Mouse (Mus musculus) megakaryocyte-erythroid progenitor cell, adult 5 weeks (primary cell): ENCODE results near the gene Tmem215. TPM values are rescaled to one million over a fixed set of nuclear protein-coding genes. Genes with fewer than 3 reads are reported as not detected.

Source experiments
- polyA plus RNA-seq: library from polyadenylated mRNA; stranded (reverse); fragments of >175 nt; gene quantifications from 2 replicates; pipeline ENCODE4 v1.2.3, GENCODE M21; 2012

Tmem215 gene
- polyA plus RNA-seq, result 1.7 and 3.3 TPM in 2 replicates

GRCm38 (mm10) chr4:40471880-40472279 is at the start of gene Tmem215:
Tmem215 (plus strand) TSS chr4:40472180.

Other genes starting within 250 kb of the Tmem215 start
- gene Ddx58, start 232.4 kb upstream of the Tmem215 start, polyA plus RNA-seq, result 1.0 and 1.8 TPM in 2 replicates
- 22.8 and 36.5 TPM in 2 replicates for gene Smim27, start 202.6 kb upstream of the Tmem215 start, polyA plus RNA-seq
- gene Topors, start 202.3 kb upstream of the Tmem215 start, polyA plus RNA-seq, result 13.9 and 15.9 TPM in 2 replicates
- gene Ndufb6, start 192.8 kb upstream of the Tmem215 start, polyA plus RNA-seq, result 221 and 247 TPM in 2 replicates
- gene Aptx, start 231.0 kb downstream of the Tmem215 start, polyA plus RNA-seq, result 5.2 TPM in 2 replicates
- gene Dnaja1, start 250.0 kb downstream of the Tmem215 start, polyA plus RNA-seq, result 213 and 225 TPM in 2 replicates